Mouse (Mus musculus): ENCODE measurements around the gene Olfr992. TPM values are rescaled to one million over a fixed set of nuclear protein-coding genes. Genes with fewer than 3 reads are reported as not detected.
"Not testable (repeated sequence)": the region's sequence is repeated elsewhere in the genome, so short reads cannot be mapped to it uniquely, and the experiment has no call there.

Gene Olfr992
- not detected for total RNA-seq (2021)
- long read RNA-seq: 0 reads

DNA sequence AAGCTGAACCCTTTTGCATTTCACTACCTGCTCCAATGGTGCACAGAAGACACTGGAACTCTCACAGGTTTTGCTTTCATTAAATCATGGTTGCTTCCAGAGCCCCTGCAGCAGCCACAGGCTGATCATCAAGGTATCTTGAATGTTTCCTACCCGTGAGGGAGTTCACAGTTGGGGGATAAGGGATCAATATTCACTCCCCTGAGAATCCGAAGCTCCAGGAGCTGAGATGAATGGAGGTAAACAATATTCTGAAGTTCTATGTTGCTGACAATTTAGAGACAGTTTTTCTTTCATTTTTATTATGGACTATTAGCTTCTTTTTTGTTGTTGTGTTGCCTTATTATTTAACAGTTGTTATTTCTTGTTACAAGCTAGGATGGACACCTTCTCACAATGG lies at the start of gene Olfr992:
TSS of gene Olfr992 (minus strand) at position 101 of the 400 bp plus-strand sequence.
- DNase-seq (ENCODE audit: low spot score in 2 of 2): no peak

DNA sequence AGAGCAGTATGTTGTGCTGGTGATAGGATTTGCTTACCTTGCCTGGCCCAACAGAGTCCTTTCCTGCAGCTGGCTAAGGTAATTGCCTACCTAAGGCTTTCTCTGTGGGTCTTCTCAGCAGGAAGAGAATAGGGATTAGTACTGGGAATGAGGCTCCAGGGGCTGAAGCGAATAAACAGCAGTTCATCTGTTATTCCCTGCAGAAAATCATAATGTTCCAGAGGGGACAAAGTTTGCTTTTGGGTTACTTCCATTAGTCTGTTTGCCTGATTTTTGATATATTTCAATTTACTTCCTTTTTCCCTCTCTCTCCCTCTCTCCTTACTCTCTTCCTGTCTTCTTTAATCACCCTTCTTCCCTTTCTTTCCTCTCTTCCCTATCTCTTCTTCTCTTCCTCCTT lies 34.3 kb upstream of the Olfr992 start, which contains the start of gene Olfr995:
TSS of gene Olfr995 (minus strand) at position 101 of the 400 bp plus-strand sequence.
- no peak for DNase-seq (ENCODE audit: low spot score in 2 of 2)

DNA sequence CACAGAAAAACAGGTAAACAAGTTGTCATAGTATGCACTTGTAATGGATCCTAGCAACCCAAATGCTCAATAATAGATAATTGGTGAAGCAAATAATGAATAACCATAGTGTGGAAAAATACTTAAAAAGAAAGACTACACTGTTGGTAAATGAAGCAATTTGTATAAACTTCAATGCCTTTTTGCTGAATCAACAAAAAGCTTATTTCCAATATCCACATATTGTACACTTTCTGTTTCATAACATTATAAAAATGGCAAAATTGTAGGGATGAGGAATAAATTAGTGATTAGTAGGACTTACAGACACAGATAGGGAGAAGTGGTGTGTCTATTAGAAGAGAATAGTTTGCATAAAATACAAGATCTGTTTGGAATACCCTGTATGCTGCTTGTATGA lies 33.3 kb upstream of the Olfr992 start:
- DNase-seq (ENCODE audit: low spot score in 2 of 2): no peak

DNA sequence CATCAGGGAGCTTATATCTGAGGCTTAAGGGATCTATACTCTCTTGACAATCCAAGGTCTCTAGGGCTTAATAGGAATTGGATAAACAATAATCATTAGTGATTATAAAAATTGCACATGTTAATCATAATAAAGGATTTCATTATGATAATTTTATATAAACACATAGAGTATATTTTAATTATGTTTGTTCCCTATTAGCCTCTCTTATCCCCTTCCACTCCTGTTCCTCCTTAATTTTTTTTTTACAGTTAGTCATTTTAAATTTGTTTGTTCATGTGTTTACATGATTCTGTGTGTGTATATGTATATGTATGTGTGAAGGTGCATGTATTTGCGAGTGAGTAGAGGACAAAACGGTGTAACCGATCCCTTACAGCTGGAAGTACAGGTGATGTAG lies 27.1 kb upstream of the Olfr992 start, which contains the start of gene Olfr994:
TSS of gene Olfr994 (minus strand) at position 101 of the 400 bp plus-strand sequence.
- no peak for DNase-seq (ENCODE audit: low spot score in 2 of 2)

DNA sequence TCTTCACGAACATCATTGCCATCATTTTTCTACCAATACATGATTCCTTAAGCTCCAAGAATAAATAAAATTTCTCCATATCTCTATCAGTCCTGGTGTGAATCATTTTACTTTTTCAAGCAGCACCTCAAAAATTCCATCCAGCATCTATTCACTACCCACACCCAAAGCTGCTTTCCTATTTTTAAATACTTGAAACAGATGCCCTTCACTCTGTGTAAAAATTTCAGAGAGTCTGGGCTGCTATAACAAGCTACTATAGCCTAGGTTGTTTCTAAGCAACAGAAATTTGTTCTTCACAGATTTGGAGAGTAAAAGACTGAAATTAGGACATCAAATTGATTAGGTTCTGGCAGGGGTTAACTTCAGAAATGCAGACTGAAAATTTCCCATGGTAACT lies 16.6 kb upstream of the Olfr992 start:
- no peak for DNase-seq (ENCODE audit: low spot score in 2 of 2)

DNA sequence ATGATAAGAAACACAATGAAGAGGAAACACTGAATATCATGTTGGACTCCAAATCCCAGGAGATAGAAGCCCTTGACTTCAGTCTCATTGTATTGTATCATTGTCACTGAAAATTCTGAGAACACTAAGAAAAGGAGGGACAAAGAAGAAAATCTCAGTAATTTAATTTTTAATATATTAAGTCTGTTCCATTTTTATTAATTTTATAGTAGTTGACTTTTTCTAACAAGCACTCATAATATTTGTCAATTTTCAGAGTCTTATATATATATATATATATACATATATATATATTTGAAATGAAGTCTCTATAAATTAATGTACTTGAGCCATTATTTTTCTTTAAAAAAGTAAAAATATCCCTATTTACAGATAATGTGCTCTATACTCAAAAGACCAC lies 5.5 kb upstream of the Olfr992 start, which contains the start of gene Olfr993:
TSS of gene Olfr993 (minus strand) at position 101 of the 400 bp plus-strand sequence.
- no peak for DNase-seq (ENCODE audit: low spot score in 2 of 2)

DNA sequence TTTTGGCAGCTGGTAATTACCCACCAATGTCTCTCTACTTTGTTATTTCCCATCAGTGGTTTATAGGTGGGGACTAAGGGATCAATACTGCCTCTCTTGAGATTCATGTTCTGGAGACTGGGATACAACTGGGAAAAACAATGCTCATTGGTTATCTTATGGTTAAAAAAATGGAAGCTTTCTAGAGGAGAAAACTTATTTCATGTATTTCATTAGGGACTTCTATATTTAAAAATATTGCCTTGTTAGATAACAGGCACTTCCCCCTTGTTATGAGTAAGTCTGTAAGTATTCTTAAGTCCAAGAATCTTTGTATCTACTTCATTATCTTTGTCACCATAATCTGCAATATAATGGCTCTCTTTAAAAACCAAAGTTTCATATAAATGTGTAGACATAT lies 46.1 kb downstream of the Olfr992 start, which contains the start of gene Olfr988:
TSS of gene Olfr988 (minus strand) at position 101 of the 400 bp plus-strand sequence.
- DNase-seq (ENCODE audit: low spot score in 2 of 2): not testable (repeated sequence)

Other genes with a start within 250 kb of the Olfr992 start
- gene Lrrc55, start 212.3 kb downstream of the Olfr992 start, total RNA-seq (2021): 10 to 100 TPM; 40.1 to 43.0 TPM
- not detected for gene Olfr987, start 70.2 kb downstream of the Olfr992 start, total RNA-seq (2021)
- gene Olfr988, start 46.2 kb downstream of the Olfr992 start, total RNA-seq (2021): not detected
- not detected for gene Olfr993, start 5.4 kb upstream of the Olfr992 start, total RNA-seq (2021)
- gene Olfr994, start 27.0 kb upstream of the Olfr992 start, total RNA-seq (2021): not detected
- not detected for gene Olfr995, start 34.2 kb upstream of the Olfr992 start, total RNA-seq (2021)
- gene 4833423E24Rik, start 109.6 kb upstream of the Olfr992 start, total RNA-seq (2021): under 1 TPM; 0.62 to 0.67 TPM
- gene Olfr996, start 169.7 kb upstream of the Olfr992 start, total RNA-seq (2021): not detected
- not detected for gene Olfr998, start 179.5 kb upstream of the Olfr992 start, total RNA-seq (2021)
- gene Olfr1000, start 202.4 kb upstream of the Olfr992 start, total RNA-seq (2021): not detected
- gene Olfr1002, start 241.2 kb upstream of the Olfr992 start, total RNA-seq (2021): not detected

Data from layer of hippocampus, postnatal 10 days (tissue).